Mouse (Mus musculus): ENCODE data around the gene Ddx54.
A peak's percentile ranks its signal among the peaks of the same experiment; 100 is the strongest.

The Ddx54 gene

DNA sequence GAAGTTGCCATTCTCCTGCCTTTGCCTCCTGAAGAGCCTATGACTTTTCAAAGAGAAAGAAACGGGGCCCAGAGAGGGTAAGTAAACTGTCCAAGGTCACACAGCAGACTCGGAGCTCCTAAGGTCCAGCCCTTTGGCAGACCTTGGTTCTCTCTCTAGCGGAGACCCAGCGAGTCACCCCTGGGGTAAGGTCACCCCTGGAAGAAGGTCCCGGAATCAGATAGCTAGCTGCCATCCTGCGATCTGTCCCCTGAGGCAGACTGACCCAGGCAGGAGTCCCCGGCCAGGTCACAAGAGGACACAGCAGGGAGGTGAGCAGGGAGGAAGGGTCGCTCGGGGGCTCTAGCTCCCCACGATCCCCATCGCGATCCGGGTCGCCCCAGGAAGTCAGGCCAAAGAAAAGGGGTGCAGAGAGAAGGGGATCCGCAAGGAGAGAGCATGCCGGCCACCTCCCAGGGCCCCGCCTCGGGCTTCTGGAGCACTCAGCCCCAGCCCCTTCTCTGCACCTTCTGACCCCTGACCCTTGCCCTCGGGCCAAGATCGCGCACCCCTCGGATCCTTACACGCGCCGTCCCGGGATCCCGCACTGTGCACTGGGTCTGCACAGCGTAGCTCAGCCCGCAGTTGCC lies 24.5 kb upstream of the Ddx54 start:
- TF ChIP-seq CTCF (conservative IDR thresholded peaks at IDR 0.05; ENCODE audit: low read length) (no peak), NANOG (IDR thresholded peaks at IDR 0.05; ENCODE audit: borderline replicate concordance, low read length) (no peak), POU5F1 (IDR thresholded peaks at IDR 0.05; ENCODE audit: borderline replicate concordance, low read length) (no peak)
- H3K27me3 ChIP-seq (ENCODE audit: insufficient read depth, low read length), result 0 out of 2 replicates have a peak, but pooled peaks cover 2% of the 10 kb centered on the region

DNA sequence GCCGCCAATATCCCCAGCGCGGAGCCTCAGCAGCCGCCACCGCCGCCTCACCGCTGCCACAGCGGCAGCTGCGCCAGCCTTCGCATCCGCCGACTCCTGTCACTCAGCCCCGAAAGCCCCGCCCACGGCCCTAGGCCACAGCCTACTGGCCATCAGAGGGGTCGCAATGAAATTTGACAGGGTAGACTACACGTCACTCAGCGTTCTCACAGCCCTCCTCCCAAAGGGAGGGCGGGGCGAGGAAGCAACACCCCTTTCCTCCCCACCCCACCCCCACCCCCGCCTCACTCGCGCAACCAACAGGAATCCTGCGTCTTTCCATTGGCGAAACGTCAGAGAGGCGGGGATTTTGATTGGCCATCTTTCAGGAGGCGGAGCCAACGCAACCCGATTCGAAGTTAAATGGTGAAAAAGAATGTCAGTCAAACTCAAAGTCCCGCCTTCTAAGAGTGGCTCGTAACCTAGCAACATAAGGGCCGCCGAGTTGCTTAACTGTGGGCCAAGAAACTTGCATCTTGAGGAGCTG lies 23.9 kb upstream of the Ddx54 start, which contains the start of the genes Tpcn1 and Iqcd:
TSS of gene Tpcn1 (minus strand) at position 105 of the 526 bp plus-strand sequence.
TSS of gene Iqcd (plus strand) at position 448 of the 526 bp plus-strand sequence.
- Histone ChIP-seq H3K9me3 (ENCODE audit: low read length) (no peaks in the 10 kb centered on the region), H3K4me1 (replicated peaks; ENCODE audit: low read depth, low read length) (peaks cover 58% of the 10 kb centered on the region), H3K27me3 (ENCODE audit: insufficient read depth, low read length) (0 out of 2 replicates have a peak, but pooled peaks cover 2% of the 10 kb centered on the region), H3K4me3 (replicated peaks; ENCODE audit: low read length) (peak within 1 kb of the TSS; percentile 90), H3K36me3 (ENCODE audit: insufficient read depth, low read length) (peaks cover 11% of the 10 kb centered on the region)
- TF ChIP-seq NANOG (IDR thresholded peaks at IDR 0.05; ENCODE audit: borderline replicate concordance, low read length), result no peak
- no peak for TF ChIP-seq POU5F1 (IDR thresholded peaks at IDR 0.05; ENCODE audit: borderline replicate concordance, low read length)
- TF ChIP-seq CTCF (conservative IDR thresholded peaks at IDR 0.05; ENCODE audit: low read length), result no peak

More for the DNA sequence above, 24.5 kb upstream of the Ddx54 start:
- Histone ChIP-seq H3K36me3 (ENCODE audit: insufficient read depth, low read length) (peaks cover 17% of the 10 kb centered on the region), H3K4me1 (replicated peaks; ENCODE audit: low read depth, low read length) (peaks cover 58% of the 10 kb centered on the region), H3K4me3 (replicated peaks; ENCODE audit: low read length) (peak overlapping the region; percentile 90), H3K9me3 (ENCODE audit: low read length) (no peaks in the 10 kb centered on the region)

DNA sequence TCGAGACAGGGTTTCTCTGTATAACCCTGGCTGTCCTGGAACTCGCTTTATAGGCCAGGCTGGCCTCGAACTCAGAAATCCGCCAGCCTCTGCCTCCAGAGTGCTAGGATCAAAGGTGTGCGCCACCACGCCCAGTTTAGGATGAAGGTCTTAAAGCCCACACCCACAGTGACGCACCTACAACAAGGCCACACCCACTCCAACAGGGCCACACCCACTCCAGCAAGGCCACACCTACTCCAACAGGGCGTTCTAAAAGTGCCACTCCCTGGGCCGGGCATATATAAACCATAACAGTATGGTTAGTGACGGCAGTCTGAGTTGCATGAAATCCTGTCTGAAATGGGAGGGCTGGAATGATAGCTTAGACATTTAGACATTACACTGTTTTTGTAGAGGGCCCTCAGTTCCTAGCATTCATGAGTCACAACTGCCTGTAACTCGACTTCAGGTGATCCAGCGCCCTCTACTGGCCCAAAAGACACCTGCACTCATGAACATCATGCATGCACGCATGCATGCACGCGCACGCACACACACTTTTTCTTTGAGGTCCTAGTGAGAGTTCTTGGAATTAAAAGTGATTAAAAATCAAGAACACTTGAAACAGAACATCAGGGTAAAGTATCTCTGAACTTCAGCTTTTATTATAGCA lies 22.1 kb upstream of the Ddx54 start:
- Histone ChIP-seq H3K27me3 (ENCODE audit: insufficient read depth, low read length) (0 out of 2 replicates have a peak, but pooled peaks cover 2% of the 10 kb centered on the region), H3K9me3 (ENCODE audit: low read length) (no peaks in the 10 kb centered on the region), H3K4me1 (replicated peaks; ENCODE audit: low read depth, low read length) (peaks cover 44% of the 10 kb centered on the region), H3K36me3 (ENCODE audit: insufficient read depth, low read length) (no peaks in the 10 kb centered on the region), H3K4me3 (replicated peaks; ENCODE audit: low read length) (peak overlapping the region; percentile 13; the same call in 1 of the 2 replicates)
- TF ChIP-seq POU5F1 (IDR thresholded peaks at IDR 0.05; ENCODE audit: borderline replicate concordance, low read length), result no peak
- TF ChIP-seq CTCF (conservative IDR thresholded peaks at IDR 0.05; ENCODE audit: low read length), result peak; percentile 87
- no peak for TF ChIP-seq NANOG (IDR thresholded peaks at IDR 0.05; ENCODE audit: borderline replicate concordance, low read length)

DNA sequence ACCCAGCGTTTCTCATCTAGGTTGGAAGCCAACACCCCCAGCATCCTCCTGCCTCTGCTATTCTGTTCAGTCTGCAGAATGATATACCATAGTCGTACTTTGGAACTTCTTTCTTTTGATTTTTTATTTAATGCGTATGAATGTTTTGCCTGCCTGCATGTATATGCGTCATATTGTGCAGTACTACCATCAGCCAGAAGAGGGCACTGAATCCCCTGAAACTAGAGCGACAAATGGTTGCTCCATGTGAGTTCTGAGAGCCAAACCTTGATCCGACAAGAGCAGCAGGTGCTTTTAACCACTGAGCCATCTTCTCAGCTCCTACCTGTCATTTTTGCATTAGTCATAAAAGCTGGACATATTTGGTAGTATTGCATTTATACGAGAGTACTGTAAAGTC lies 20.4 kb upstream of the Ddx54 start:
- 0 out of 2 replicates have a peak, but pooled peaks cover 1% of the 10 kb centered on the region for H3K27me3 ChIP-seq (ENCODE audit: insufficient read depth, low read length)
- TF ChIP-seq NANOG (IDR thresholded peaks at IDR 0.05; ENCODE audit: borderline replicate concordance, low read length) (no peak), CTCF (conservative IDR thresholded peaks at IDR 0.05; ENCODE audit: low read length) (peak; percentile 84), POU5F1 (IDR thresholded peaks at IDR 0.05; ENCODE audit: borderline replicate concordance, low read length) (no peak)
- H3K4me3 ChIP-seq (replicated peaks; ENCODE audit: low read length), result no peak overlapping the region
- no peaks in the 10 kb centered on the region for H3K9me3 ChIP-seq (ENCODE audit: low read length)
- H3K4me1 ChIP-seq (replicated peaks; ENCODE audit: low read depth, low read length), result peaks cover 32% of the 10 kb centered on the region
- H3K36me3 ChIP-seq (ENCODE audit: insufficient read depth, low read length), result no peaks in the 10 kb centered on the region

DNA sequence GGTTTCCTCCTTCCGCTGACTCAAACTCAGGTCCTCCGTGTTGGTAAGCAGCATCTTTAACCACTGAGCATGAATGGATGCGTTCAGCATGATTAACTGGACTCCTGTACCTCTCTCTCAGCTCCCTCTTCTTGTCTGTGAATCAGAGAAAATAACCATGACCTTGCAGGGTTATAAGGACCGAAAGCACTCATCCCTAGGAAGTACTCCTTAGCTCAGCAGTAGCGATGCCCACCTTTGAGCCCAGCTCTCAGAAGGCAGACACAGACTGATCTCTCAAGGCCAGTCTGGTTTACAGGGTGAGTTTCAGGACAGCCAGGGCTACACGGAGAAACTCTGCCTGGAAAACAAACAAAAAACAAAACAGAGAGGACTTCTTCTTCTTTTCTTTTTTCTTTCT lies 18.1 kb upstream of the Ddx54 start:
- Histone ChIP-seq H3K36me3 (ENCODE audit: insufficient read depth, low read length) (no peaks in the 10 kb centered on the region), H3K9me3 (ENCODE audit: low read length) (no peaks in the 10 kb centered on the region), H3K27me3 (ENCODE audit: insufficient read depth, low read length) (no peaks in the 10 kb centered on the region), H3K4me3 (replicated peaks; ENCODE audit: low read length) (no peak overlapping the region), H3K4me1 (replicated peaks; ENCODE audit: low read depth, low read length) (peaks cover 16% of the 10 kb centered on the region)
- TF ChIP-seq NANOG (IDR thresholded peaks at IDR 0.05; ENCODE audit: borderline replicate concordance, low read length) (no peak), POU5F1 (IDR thresholded peaks at IDR 0.05; ENCODE audit: borderline replicate concordance, low read length) (no peak), CTCF (conservative IDR thresholded peaks at IDR 0.05; ENCODE audit: low read length) (no peak)

DNA sequence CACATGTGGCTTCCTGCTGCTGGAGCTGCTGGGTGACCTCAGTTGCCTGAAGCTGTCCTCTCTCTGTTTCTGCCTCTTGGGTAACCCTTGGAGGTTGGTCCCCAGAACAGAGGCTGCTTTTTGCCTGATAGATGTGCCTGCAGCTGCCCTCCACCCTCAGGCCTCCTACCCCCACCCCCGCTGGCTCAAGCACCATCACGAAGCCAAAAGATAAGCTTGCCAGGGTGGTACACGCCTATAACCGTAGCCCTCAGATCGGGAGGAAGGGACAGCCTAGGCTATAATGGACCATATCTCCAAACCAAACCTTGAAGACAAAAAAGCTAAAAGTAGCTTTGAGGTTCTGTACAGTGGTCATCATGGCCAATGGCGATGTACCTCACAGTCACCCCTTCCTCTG lies 12.9 kb upstream of the Ddx54 start:
- H3K9me3 ChIP-seq (ENCODE audit: low read length), result no peaks in the 10 kb centered on the region
- H3K4me3 ChIP-seq (replicated peaks; ENCODE audit: low read length), result no peak overlapping the region
- H3K27me3 ChIP-seq (ENCODE audit: insufficient read depth, low read length), result no peaks in the 10 kb centered on the region
- H3K4me1 ChIP-seq (replicated peaks; ENCODE audit: low read depth, low read length), result peaks cover 28% of the 10 kb centered on the region
- peaks cover 8% of the 10 kb centered on the region; the same call in 1 of the 2 replicates for H3K36me3 ChIP-seq (ENCODE audit: insufficient read depth, low read length)
- no peak for TF ChIP-seq POU5F1 (IDR thresholded peaks at IDR 0.05; ENCODE audit: borderline replicate concordance, low read length)
- no peak for TF ChIP-seq NANOG (IDR thresholded peaks at IDR 0.05; ENCODE audit: borderline replicate concordance, low read length)
- TF ChIP-seq CTCF (conservative IDR thresholded peaks at IDR 0.05; ENCODE audit: low read length), result no peak

DNA sequence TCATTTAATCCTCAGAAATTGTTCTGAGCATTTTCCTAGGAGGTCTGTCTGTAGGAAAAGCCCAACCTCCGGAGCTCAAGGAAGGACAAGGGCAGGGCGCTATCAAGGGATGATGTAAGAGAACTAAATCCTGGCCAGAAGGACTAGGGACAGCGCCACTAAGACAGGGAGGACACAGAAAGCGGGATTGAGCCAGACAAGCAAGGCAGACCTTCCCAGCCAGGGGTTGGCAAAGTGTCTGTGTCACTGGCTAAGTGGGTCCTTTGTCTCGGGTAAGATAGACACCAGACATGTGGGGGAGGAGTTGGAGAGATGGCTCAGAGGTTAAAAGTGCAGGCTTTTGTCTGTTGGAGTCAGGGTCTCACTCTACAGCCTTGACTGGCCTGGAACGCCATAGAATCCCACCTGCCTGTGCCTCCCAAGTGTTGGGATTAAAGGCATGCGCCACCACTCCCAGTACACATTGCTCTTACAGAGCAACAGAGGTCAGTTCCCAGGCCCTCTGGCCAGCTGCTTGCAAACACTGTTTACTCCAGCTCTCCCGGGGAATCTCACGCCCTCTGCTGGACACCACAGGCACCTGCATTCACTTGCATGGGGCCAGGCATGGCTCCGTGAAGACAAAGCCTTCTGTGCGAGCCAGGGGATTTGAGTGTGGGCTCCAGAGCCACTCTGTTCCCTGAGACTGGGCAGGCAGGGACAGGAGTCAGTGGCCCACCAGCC lies 11.4 kb upstream of the Ddx54 start:
- Histone ChIP-seq H3K4me3 (replicated peaks; ENCODE audit: low read length) (no peak overlapping the region), H3K9me3 (ENCODE audit: low read length) (no peaks in the 10 kb centered on the region), H3K4me1 (replicated peaks; ENCODE audit: low read depth, low read length) (peaks cover 38% of the 10 kb centered on the region), H3K36me3 (ENCODE audit: insufficient read depth, low read length) (peaks cover 8% of the 10 kb centered on the region; the same call in 1 of the 2 replicates), H3K27me3 (ENCODE audit: insufficient read depth, low read length) (no peaks in the 10 kb centered on the region)
- TF ChIP-seq CTCF (conservative IDR thresholded peaks at IDR 0.05; ENCODE audit: low read length) (peak; percentile 96), NANOG (IDR thresholded peaks at IDR 0.05; ENCODE audit: borderline replicate concordance, low read length) (no peak), POU5F1 (IDR thresholded peaks at IDR 0.05; ENCODE audit: borderline replicate concordance, low read length) (no peak)

DNA sequence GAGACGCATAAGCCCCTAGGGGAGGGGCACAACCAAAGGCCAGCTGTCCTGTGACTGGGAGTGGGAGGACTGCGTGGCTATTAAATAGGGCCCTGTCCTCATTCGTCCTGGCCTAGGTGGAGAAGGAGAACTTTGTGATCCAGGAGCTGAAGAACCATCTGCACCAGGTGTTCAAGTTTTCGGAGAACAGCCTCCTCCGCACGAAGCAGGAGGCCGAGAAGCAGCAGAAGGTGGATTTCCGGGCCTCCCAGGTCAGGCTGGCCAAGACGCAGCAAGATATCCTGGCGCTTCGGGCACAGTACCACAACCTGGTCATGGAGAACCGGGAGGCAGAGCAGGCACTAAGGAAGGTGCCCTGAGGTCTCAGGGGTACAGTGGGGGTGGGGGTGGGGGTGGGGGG lies 10.3 kb upstream of the Ddx54 start:
- TF ChIP-seq NANOG (IDR thresholded peaks at IDR 0.05; ENCODE audit: borderline replicate concordance, low read length) (no peak), POU5F1 (IDR thresholded peaks at IDR 0.05; ENCODE audit: borderline replicate concordance, low read length) (no peak), CTCF (conservative IDR thresholded peaks at IDR 0.05; ENCODE audit: low read length) (no peak)
- H3K27me3 ChIP-seq (ENCODE audit: insufficient read depth, low read length), result no peaks in the 10 kb centered on the region

More for the DNA sequence above, 10.3 kb upstream of the Ddx54 start:
- peaks cover 48% of the 10 kb centered on the region for H3K4me1 ChIP-seq (replicated peaks; ENCODE audit: low read depth, low read length)
- no peak overlapping the region for H3K4me3 ChIP-seq (replicated peaks; ENCODE audit: low read length)
- H3K9me3 ChIP-seq (ENCODE audit: low read length), result no peaks in the 10 kb centered on the region
- H3K36me3 ChIP-seq (ENCODE audit: insufficient read depth, low read length), result peaks cover 8% of the 10 kb centered on the region; the same call in 1 of the 2 replicates
